Mouse (Mus musculus) heart, adult 9 months (tissue): ENCODE results near the gene Ddc.
A peak's percentile ranks its signal among the peaks of the same experiment; 100 is the strongest.

Experiments
- DNase-seq, 2 experiments: peaks; one replicate each; pipeline ENCODE4 v3.0.0; 2022; ENCODE audit warnings: low spot score in 2 of 2

Ddc gene

GRCm38 (mm10) chr11:11897645-11898357, at the start of gene Ddc:
Gene Ddc (minus strand): TSS chr11:11898144.
- peak; percentile 12 to 30 for DNase-seq

GRCm38 (mm10) chr11:11945766-11946165, 47.8 kb upstream of the Ddc start:
- no peak for DNase-seq

GRCm38 (mm10) chr11:11944814-11945213, 46.9 kb upstream of the Ddc start:
- no peak for DNase-seq

- no peak for DNase-seq
Observed at GRCm38 (mm10) chr11:11944082-11944349, 46.1 kb upstream of the Ddc start.

GRCm38 (mm10) chr11:11943240-11944081, 45.5 kb upstream of the Ddc start:
- no peak for DNase-seq

- no peak for DNase-seq
Observed at GRCm38 (mm10) chr11:11942320-11943217, 44.6 kb upstream of the Ddc start.

GRCm38 (mm10) chr11:11940833-11941681, 43.1 kb upstream of the Ddc start:
- DNase-seq: no peak

- DNase-seq: peak in 1 of 2 experiments; percentile 49
Observed at GRCm38 (mm10) chr11:11939611-11940010, 41.7 kb upstream of the Ddc start.

- DNase-seq: no peak
Observed at GRCm38 (mm10) chr11:11938591-11938990, 40.6 kb upstream of the Ddc start.

- DNase-seq: no peak
Observed at GRCm38 (mm10) chr11:11937340-11938030, 39.5 kb upstream of the Ddc start.

- no peak for DNase-seq
Observed at GRCm38 (mm10) chr11:11934808-11935207, 36.9 kb upstream of the Ddc start.

GRCm38 (mm10) chr11:11932102-11932789, 34.3 kb upstream of the Ddc start:
- peak; percentile 41 for DNase-seq

GRCm38 (mm10) chr11:11931688-11932087, 33.7 kb upstream of the Ddc start:
- no peak for DNase-seq

- no peak for DNase-seq
Observed at GRCm38 (mm10) chr11:11930527-11930926, 32.6 kb upstream of the Ddc start.

GRCm38 (mm10) chr11:11929059-11929458, 31.1 kb upstream of the Ddc start:
- no peak for DNase-seq

GRCm38 (mm10) chr11:11928586-11928985, 30.6 kb upstream of the Ddc start:
- DNase-seq: no peak

- DNase-seq: no peak
Observed at GRCm38 (mm10) chr11:11923900-11924299, 26.0 kb upstream of the Ddc start.

- no peak for DNase-seq
Observed at GRCm38 (mm10) chr11:11923345-11923744, 25.4 kb upstream of the Ddc start.

- DNase-seq: no peak
Observed at GRCm38 (mm10) chr11:11922106-11922505, 24.2 kb upstream of the Ddc start.
